Mouse (Mus musculus) kidney, embryonic 14.5 days (tissue): ENCODE results near the gene Tns4. TPM values are rescaled to one million over a fixed set of nuclear protein-coding genes. Genes with fewer than 3 reads are reported as not detected.

Experiments
- ATAC-seq: fragments of 200-750 bp; cut with Nextera tagmentation; 2 replicates; pipeline ENCODE4 v1.8.0; 2017; ENCODE audit warnings: moderate number of reproducible peaks, mild to moderate bottlenecking, moderate TSS enrichment, moderate library complexity; ENCODE audit not compliant: low FRiP score, low TSS enrichment
- H3K27ac ChIP-seq: fragments of 300-500 bp; sonication (generic); 2 replicates; pipeline ENCODE4 v1.5.1; 2014; ENCODE audit warnings: low read depth, mild to moderate bottlenecking, low read length, moderate library complexity, mixed read lengths
- H3K27me3 ChIP-seq: fragments of 300-500 bp; sonication (generic); 2 replicates; pipeline ENCODE4 v1.6.1; 2014; ENCODE audit warnings: mild to moderate bottlenecking, low read length; ENCODE audit not compliant: control insufficient read depth, insufficient read depth
- H3K36me3 ChIP-seq: fragments of 300-500 bp; sonication (generic); 2 replicates; pipeline ENCODE4 v1.6.1; 2014; ENCODE audit warnings: low read length, mixed read lengths; ENCODE audit not compliant: control insufficient read depth, insufficient read depth
- H3K4me1 ChIP-seq: fragments of 300-500 bp; sonication (generic); 2 replicates; pipeline ENCODE4 v1.6.1; 2014; ENCODE audit warnings: low read length, mixed read lengths; ENCODE audit not compliant: control insufficient read depth, insufficient read depth
- H3K4me2 ChIP-seq: fragments of 300-500 bp; sonication (generic); replicated peaks from 2 replicates; pipeline ENCODE4 v1.6.1; 2014; ENCODE audit warnings: low read depth, mild to moderate bottlenecking, low read length
- H3K4me3 ChIP-seq: fragments of 300-500 bp; sonication (generic); 2 replicates; pipeline ENCODE4 v1.5.1; 2014; ENCODE audit warnings: mild to moderate bottlenecking, low read length
- H3K9ac ChIP-seq: fragments of 300-500 bp; sonication (generic); 2 replicates; pipeline ENCODE4 v1.6.1; 2014; ENCODE audit warnings: low read depth, mild to moderate bottlenecking, low read length, moderate library complexity
- H3K9me3 ChIP-seq: fragments of 300-500 bp; sonication (generic); 2 replicates; pipeline ENCODE4 v1.6.1; 2016; ENCODE audit warnings: low read length; ENCODE audit not compliant: control insufficient read depth
- WGBS: fragments of 180-500 bp; shearing (Covaris S2); extraction: QIAGEN DNeasy Blood & Tissue Kit; methylation state at CpG from one replicate; pipeline ENCODE4 v1.1.7; 2014; 5-methylcytosine and 5-hydroxymethylcytosine counted together
- polyA plus RNA-seq: library from polyadenylated mRNA; unstranded; fragments of >200 nt; fragmentation: Nextera tagmentation; extraction: Ambion mirVana; gene quantifications from 2 replicates; pipeline ENCODE4 v1.2.1, GENCODE M21; 2014

Gene Tns4
- polyA plus RNA-seq, 1 experiment from 2014 or later = 0.11 TPM

DNA sequence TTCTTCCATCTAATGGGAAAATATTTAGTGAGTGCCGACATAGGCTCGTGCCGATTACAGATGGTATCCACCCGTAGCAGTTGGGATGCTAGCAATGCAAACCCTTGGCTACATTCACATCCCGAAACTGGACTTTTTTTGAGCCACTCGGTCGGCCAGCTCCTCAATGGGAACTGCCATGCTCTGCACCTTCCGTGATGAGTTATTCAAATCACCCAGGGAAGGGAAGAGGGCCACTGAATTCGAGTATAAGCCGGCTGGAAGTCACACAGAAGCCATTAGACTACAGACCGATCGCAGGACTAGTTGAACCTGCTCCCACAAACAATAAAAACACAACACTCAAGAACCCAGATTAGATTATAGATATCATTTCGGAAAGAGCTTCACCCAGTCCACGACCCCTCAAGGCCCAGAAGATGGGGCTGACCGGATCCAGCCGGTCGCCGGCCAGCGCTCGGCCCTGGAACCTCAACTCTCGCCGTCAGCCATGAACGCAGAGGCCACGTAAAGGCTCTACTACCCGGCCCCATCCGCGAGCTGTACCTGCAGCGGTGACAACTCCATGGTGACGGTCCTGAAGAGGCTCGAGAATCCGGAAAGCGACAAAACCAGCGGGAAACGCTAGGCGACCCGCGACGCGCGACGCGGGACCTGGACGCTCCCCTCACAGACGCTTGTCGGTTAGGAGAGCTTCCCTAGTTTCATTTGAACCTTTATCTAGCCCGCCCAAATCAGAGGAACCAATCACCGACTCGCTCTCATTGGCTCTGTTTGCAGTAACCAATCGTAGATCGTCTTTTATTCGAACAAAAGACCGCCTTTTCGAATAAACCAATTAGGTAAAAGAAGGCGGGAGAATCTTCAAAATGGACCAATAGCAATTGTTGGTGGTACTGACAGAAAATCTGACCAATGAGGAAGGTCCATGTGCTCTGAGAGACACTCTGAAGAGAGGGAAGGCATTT is 65.3 kb downstream of the Tns4 start, which contains the start of gene Top2a:
Gene Top2a, minus strand, starts transcription at position 690 of the 968 bp plus-strand sequence.
- H3K4me2 ChIP-seq = peak within 1 kb of the TSS; percentile 48
- H3K36me3 ChIP-seq = peaks cover 33% of the 10 kb centered on the region
- peak within 1 kb of the TSS; percentile 80 for H3K9ac ChIP-seq
- no peaks in the 10 kb centered on the region for H3K9me3 ChIP-seq
- under 1% methylated on average over 54 of the region's 54 CpGs for WGBS
- H3K27ac ChIP-seq = peak within 1 kb of the TSS; percentile 77
- no peaks in the 10 kb centered on the region for H3K27me3 ChIP-seq
- peak within 1 kb of the TSS; percentile 76 for H3K4me3 ChIP-seq
- peak; percentile 95 for ATAC-seq
- H3K4me1 ChIP-seq = peaks cover 17% of the 10 kb centered on the region

DNA sequence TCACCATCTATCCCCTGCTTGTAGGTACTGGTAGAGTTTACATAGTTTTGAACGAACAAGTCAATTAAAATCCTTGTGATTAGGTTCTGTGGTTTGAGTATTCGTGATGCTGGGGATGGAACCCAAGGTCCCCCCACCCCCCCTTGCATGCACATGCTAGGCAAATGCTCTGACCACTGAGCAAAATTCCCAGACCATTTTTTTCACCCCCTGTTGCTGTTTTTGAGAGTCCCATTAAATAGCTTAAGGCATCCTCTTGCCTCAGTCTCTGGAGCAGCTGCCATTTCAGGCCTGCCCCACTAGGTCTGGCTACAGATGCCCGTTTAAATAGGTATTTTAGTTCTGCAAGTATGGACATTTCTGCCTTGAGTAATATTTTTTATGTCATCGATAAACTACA is 66.0 kb downstream of the Tns4 start:
- no peaks in the 10 kb centered on the region for H3K9me3 ChIP-seq
- H3K27ac ChIP-seq = peak overlapping the region; percentile 77; the same call in 1 of the 2 replicates
- peaks cover 39% of the 10 kb centered on the region for H3K36me3 ChIP-seq
- peak overlapping the region; percentile 76 for H3K4me3 ChIP-seq
- peak overlapping the region; percentile 38 for H3K4me2 ChIP-seq
- peak overlapping the region; percentile 80 for H3K9ac ChIP-seq
- H3K27me3 ChIP-seq = no peaks in the 10 kb centered on the region
- no peak for ATAC-seq
- peaks cover 17% of the 10 kb centered on the region for H3K4me1 ChIP-seq
- 4% methylated on average over 4 of the region's 4 CpGs for WGBS

DNA sequence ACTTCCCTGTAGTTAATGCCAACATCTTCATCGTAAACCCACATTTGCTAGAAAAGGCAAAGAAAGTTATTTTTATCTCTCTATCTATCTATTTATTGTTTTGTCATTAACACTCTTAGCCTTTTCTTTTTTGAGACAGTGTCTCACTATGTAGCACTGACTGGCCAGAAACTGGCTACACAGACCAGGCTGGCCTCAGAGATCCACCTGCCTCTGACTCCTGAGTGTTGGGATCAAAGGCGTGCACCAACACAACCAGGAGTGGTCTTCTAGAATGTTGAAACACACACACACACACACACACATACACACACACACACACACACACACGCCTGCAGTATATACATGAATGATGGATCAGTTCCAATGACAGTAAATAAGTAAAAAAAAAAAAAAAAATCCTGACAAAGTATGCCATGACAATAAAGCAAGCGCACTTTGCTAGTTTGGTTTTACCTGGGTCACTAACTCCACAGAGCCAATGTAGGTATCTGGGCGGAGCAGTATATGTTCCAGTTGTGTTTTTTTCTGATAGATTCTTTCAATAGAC is 66.6 kb downstream of the Tns4 start:
- peaks cover 46% of the 10 kb centered on the region for H3K36me3 ChIP-seq
- H3K9ac ChIP-seq = peak overlapping the region; percentile 80; the same call in 1 of the 2 replicates
- H3K27ac ChIP-seq = no peak overlapping the region
- peak overlapping the region; percentile 38 for H3K4me2 ChIP-seq
- WGBS = 76% methylated on average over 5 of the region's 5 CpGs
- no peaks in the 10 kb centered on the region for H3K9me3 ChIP-seq
- peak overlapping the region; percentile 76 for H3K4me3 ChIP-seq
- peaks cover 17% of the 10 kb centered on the region for H3K4me1 ChIP-seq
- no peaks in the 10 kb centered on the region for H3K27me3 ChIP-seq
- ATAC-seq = no peak

DNA sequence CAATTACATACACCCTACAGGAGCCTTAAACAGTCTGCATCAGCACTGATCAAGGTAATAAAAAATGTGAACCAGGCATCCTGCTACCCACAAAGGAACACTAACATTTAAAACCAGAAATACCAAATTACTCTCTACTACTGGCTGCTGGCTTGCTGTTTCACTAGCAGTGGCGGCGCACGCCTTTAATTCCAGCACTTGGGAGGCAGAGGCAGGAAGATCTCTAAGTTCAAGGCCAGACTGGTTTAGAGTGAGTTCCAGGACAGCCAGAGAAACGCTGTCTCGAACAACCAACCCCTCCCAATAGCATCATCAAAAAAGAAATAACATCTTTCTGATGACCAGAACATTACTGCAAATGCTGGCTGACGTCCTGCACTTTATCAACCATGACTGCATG is 69.3 kb downstream of the Tns4 start:
- Histone ChIP-seq H3K4me1 (peaks cover 16% of the 10 kb centered on the region), H3K27me3 (no peaks in the 10 kb centered on the region), H3K36me3 (peaks cover 72% of the 10 kb centered on the region), H3K9me3 (no peaks in the 10 kb centered on the region), H3K4me2 (no peak overlapping the region), H3K27ac (no peak overlapping the region), H3K4me3 (no peak overlapping the region), H3K9ac (no peak overlapping the region)
- 91% methylated on average over 6 of the region's 6 CpGs for WGBS
- no peak for ATAC-seq

Other genes starting within 250 kb of the Tns4 start
- 6.5 and 6.7 TPM in 2 replicates for gene Wipf2, start 225.7 kb downstream of the Tns4 start, polyA plus RNA-seq
- gene Cdc6, start 181.5 kb downstream of the Tns4 start, polyA plus RNA-seq = 32.5 and 44.1 TPM in 2 replicates
- gene Rara, start 161.5 kb downstream of the Tns4 start, polyA plus RNA-seq = 27.7 and 36.7 TPM in 2 replicates
- gene Gjd3, start 106.3 kb downstream of the Tns4 start, polyA plus RNA-seq = 0.64 TPM in 1 of 2 replicates, not detected in the other
- 284 and 300 TPM in 2 replicates for gene Top2a, start 65.1 kb downstream of the Tns4 start, polyA plus RNA-seq
- gene Igfbp4, start 48.1 kb downstream of the Tns4 start, polyA plus RNA-seq = 421 and 542 TPM in 2 replicates
- 0.13 TPM in 1 of 2 replicates, not detected in the other for gene Ccr7, start 65.8 kb upstream of the Tns4 start, polyA plus RNA-seq
- 190 and 229 TPM in 2 replicates for gene Smarce1, start 141.7 kb upstream of the Tns4 start, polyA plus RNA-seq
- 0.11 and 0.51 TPM in 2 replicates for gene Krt222, start 154.8 kb upstream of the Tns4 start, polyA plus RNA-seq
- not detected in 2 replicates for gene Krt24, start 196.0 kb upstream of the Tns4 start, polyA plus RNA-seq
- gene Krt25, start 233.6 kb upstream of the Tns4 start, polyA plus RNA-seq = not detected in 2 replicates
- not detected in 2 replicates for gene Krt26, start 248.7 kb upstream of the Tns4 start, polyA plus RNA-seq